Mouse (Mus musculus) brain, embryonic 18.5 days (tissue): ENCODE data around the gene Nup214.

Source experiments
- DNase-seq: peaks from one replicate; pipeline ENCODE4 v3.0.0-alpha.2; 2012; ENCODE audit warnings: low read depth, low spot score

The Nup214 gene

DNA sequence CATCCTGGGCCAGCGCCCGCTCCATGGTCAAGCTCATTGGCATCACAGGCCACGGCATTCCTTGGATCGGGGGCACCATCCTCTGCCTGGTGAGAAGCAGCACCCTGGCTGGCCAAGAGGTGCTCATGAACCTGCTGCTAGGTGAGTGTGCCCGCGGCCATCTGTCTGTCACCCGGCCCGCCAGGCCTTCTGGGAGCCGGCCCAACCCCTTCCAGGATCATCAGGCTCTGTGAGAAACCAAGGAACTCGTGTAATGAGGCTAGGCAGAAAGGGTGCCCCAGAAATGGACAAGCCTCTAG lies 121.8 kb downstream of the Nup214 start:
- DNase-seq, result no peak

DNA sequence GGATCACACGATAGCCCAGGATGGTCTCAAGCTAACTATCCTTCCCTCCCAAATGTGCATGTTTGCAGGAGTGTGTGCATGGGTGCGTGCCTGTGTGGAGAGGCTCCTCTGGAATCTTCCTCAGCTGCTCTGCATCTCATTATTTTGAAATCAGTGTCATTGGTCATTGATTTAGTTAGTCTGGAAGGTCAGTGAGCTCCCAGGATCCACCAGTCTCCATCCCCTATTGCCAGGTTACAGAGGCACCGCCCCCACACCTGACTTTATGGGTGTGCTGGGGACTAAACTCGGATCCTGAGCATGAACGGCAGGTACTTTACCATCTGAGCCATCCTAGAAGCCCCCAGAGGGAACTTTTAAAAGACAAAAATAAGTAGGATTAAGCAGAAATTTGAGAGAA lies 128.7 kb downstream of the Nup214 start:
- DNase-seq, result no peak

DNA sequence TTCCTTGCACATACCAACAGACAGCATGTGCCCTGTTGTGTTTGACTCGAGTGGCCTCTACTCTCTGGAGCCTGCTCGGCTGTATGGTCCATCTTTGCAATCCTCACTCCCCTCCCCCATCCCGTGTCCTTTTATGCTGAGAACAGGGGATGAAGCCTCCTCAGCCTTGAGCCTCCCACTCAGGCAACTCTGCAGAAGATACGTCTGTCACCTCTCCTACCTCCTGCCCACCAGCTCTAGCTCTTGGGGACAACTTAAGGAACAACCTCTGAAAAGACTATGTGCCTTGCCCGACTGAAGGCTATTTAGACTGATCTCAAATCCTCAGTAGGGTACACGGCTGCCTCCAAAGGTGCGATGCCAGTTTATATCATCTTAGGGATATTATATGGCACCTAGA lies 129.3 kb downstream of the Nup214 start:
- no peak for DNase-seq
